Mouse (Mus musculus): ENCODE results near the gene Casc3. TPM values are rescaled to one million over a fixed set of nuclear protein-coding genes. Genes with fewer than 3 reads are reported as not detected.
"Not testable (repeated sequence)": the region's sequence is repeated elsewhere in the genome, so short reads cannot be mapped to it uniquely, and the experiment has no call there.

Gene Casc3
- polyA plus RNA-seq, 1 experiment from 2014 or later: 59.9 TPM

GRCm38 (mm10) chr11:98797909-98798308 is 6.8 kb upstream of the Casc3 start:
- no peak overlapping the region for H3K9ac ChIP-seq (ENCODE audit: low read length)
- H3K4me3 ChIP-seq (ENCODE audit: low read depth, low read length): peak overlapping the region; percentile 100
- ATAC-seq (replicated peaks; ENCODE audit: low FRiP score) (no peak), DNase-seq (ENCODE audit: low spot score) (no peak)
- 53% methylated on average over 4 of the region's 4 CpGs for WGBS
- H3K4me2 ChIP-seq (ENCODE audit: low read depth, low read length, severe bottlenecking): peak overlapping the region; percentile 90
- no peaks in the 10 kb centered on the region for H3K9me3 ChIP-seq (ENCODE audit: control insufficient read depth, low read length)
- peaks cover 11% of the 10 kb centered on the region for H3K4me1 ChIP-seq (replicated peaks; ENCODE audit: control insufficient read depth, insufficient read depth, low read length)
- peaks cover 5% of the 10 kb centered on the region; the same call in 1 of the 2 replicates for H3K36me3 ChIP-seq (ENCODE audit: control insufficient read depth, insufficient read depth, low read length)
- no peaks in the 10 kb centered on the region for H3K27me3 ChIP-seq (ENCODE audit: control insufficient read depth, insufficient read depth, low read length)
- no peak overlapping the region for H3K27ac ChIP-seq (ENCODE audit: low read depth, low read length)

GRCm38 (mm10) chr11:98808417-98808816 is 3.7 kb downstream of the Casc3 start:
- H3K36me3 ChIP-seq (ENCODE audit: control insufficient read depth, insufficient read depth, low read length): peaks cover 8% of the 10 kb centered on the region
- H3K27me3 ChIP-seq (ENCODE audit: control insufficient read depth, insufficient read depth, low read length): no peaks in the 10 kb centered on the region
- peaks cover 3% of the 10 kb centered on the region; the same call in 1 of the 2 replicates for H3K4me1 ChIP-seq (replicated peaks; ENCODE audit: control insufficient read depth, insufficient read depth, low read length)
- no peak overlapping the region for H3K27ac ChIP-seq (ENCODE audit: low read depth, low read length)
- no peaks in the 10 kb centered on the region for H3K9me3 ChIP-seq (ENCODE audit: control insufficient read depth, low read length)
- no peak for ATAC-seq (replicated peaks; ENCODE audit: low FRiP score)
- 74% methylated on average over 2 of the region's 2 CpGs for WGBS
- no peak overlapping the region for H3K4me3 ChIP-seq (ENCODE audit: low read depth, low read length)
- no peak overlapping the region for H3K4me2 ChIP-seq (ENCODE audit: low read depth, low read length, severe bottlenecking)
- no peak overlapping the region for H3K9ac ChIP-seq (ENCODE audit: low read length)
- no peak for DNase-seq (ENCODE audit: low spot score)

- Histone ChIP-seq H3K36me3 (ENCODE audit: control insufficient read depth, insufficient read depth, low read length) (peaks cover 5% of the 10 kb centered on the region), H3K9ac (ENCODE audit: low read length) (peak overlapping the region; percentile 93), H3K4me2 (ENCODE audit: low read depth, low read length, severe bottlenecking) (peak overlapping the region; percentile 78), H3K4me3 (ENCODE audit: low read depth, low read length) (peak overlapping the region; percentile 90), H3K9me3 (ENCODE audit: control insufficient read depth, low read length) (no peaks in the 10 kb centered on the region), H3K27ac (ENCODE audit: low read depth, low read length) (peak overlapping the region; percentile 95), H3K4me1 (replicated peaks; ENCODE audit: control insufficient read depth, insufficient read depth, low read length) (peaks cover 3% of the 10 kb centered on the region; the same call in 1 of the 2 replicates), H3K27me3 (ENCODE audit: control insufficient read depth, insufficient read depth, low read length) (no peaks in the 10 kb centered on the region)
- DNase-seq (ENCODE audit: low spot score) (peak; percentile 99), ATAC-seq (replicated peaks; ENCODE audit: low FRiP score) (peak; percentile 99)
- under 1% methylated on average over 80 of the region's 84 CpGs for WGBS
Observed at GRCm38 (mm10) chr11:98809457-98810290, 5.0 kb downstream of the Casc3 start.

GRCm38 (mm10) chr11:98810686-98811085 is 6.0 kb downstream of the Casc3 start:
- H3K4me2 ChIP-seq (ENCODE audit: low read depth, low read length, severe bottlenecking): peak overlapping the region; percentile 78
- H3K4me1 ChIP-seq (replicated peaks; ENCODE audit: control insufficient read depth, insufficient read depth, low read length): peaks cover 3% of the 10 kb centered on the region; the same call in 1 of the 2 replicates
- ATAC-seq (replicated peaks; ENCODE audit: low FRiP score) (no peak), DNase-seq (ENCODE audit: low spot score) (no peak)
- no peak overlapping the region for H3K27ac ChIP-seq (ENCODE audit: low read depth, low read length)
- WGBS: 85% methylated on average over 7 of the region's 7 CpGs
- peak overlapping the region; percentile 93; the same call in 1 of the 2 replicates for H3K9ac ChIP-seq (ENCODE audit: low read length)
- H3K4me3 ChIP-seq (ENCODE audit: low read depth, low read length): peak overlapping the region; percentile 90
- no peaks in the 10 kb centered on the region for H3K27me3 ChIP-seq (ENCODE audit: control insufficient read depth, insufficient read depth, low read length)
- peaks cover 5% of the 10 kb centered on the region for H3K36me3 ChIP-seq (ENCODE audit: control insufficient read depth, insufficient read depth, low read length)
- no peaks in the 10 kb centered on the region for H3K9me3 ChIP-seq (ENCODE audit: control insufficient read depth, low read length)

- WGBS: 96% methylated on average over 1 of the region's 1 CpGs
- no peak overlapping the region for H3K4me3 ChIP-seq (ENCODE audit: low read depth, low read length)
- H3K27ac ChIP-seq (ENCODE audit: low read depth, low read length): no peak overlapping the region
- H3K4me2 ChIP-seq (ENCODE audit: low read depth, low read length, severe bottlenecking): no peak overlapping the region
- no peak overlapping the region for H3K9ac ChIP-seq (ENCODE audit: low read length)
- no peaks in the 10 kb centered on the region for H3K9me3 ChIP-seq (ENCODE audit: control insufficient read depth, low read length)
- peaks cover 23% of the 10 kb centered on the region for H3K36me3 ChIP-seq (ENCODE audit: control insufficient read depth, insufficient read depth, low read length)
- H3K27me3 ChIP-seq (ENCODE audit: control insufficient read depth, insufficient read depth, low read length): no peaks in the 10 kb centered on the region
- ATAC-seq (replicated peaks; ENCODE audit: low FRiP score) (no peak), DNase-seq (ENCODE audit: low spot score) (no peak)
- no peaks in the 10 kb centered on the region for H3K4me1 ChIP-seq (replicated peaks; ENCODE audit: control insufficient read depth, insufficient read depth, low read length)
Observed at GRCm38 (mm10) chr11:98816706-98817239, 12.1 kb downstream of the Casc3 start.

- Histone ChIP-seq H3K4me2 (ENCODE audit: low read depth, low read length, severe bottlenecking) (no peak overlapping the region), H3K4me3 (ENCODE audit: low read depth, low read length) (no peak overlapping the region), H3K9me3 (ENCODE audit: control insufficient read depth, low read length) (no peaks in the 10 kb centered on the region), H3K4me1 (replicated peaks; ENCODE audit: control insufficient read depth, insufficient read depth, low read length) (no peaks in the 10 kb centered on the region), H3K27ac (ENCODE audit: low read depth, low read length) (no peak overlapping the region), H3K27me3 (ENCODE audit: control insufficient read depth, insufficient read depth, low read length) (no peaks in the 10 kb centered on the region), H3K36me3 (ENCODE audit: control insufficient read depth, insufficient read depth, low read length) (peaks cover 38% of the 10 kb centered on the region), H3K9ac (ENCODE audit: low read length) (no peak overlapping the region)
- DNase-seq (ENCODE audit: low spot score) (no peak), ATAC-seq (replicated peaks; ENCODE audit: low FRiP score) (no peak)
- WGBS: 95% methylated on average over 5 of the region's 5 CpGs
Observed at GRCm38 (mm10) chr11:98820968-98821367, 16.3 kb downstream of the Casc3 start.

- H3K4me1 ChIP-seq (replicated peaks; ENCODE audit: control insufficient read depth, insufficient read depth, low read length); H3K27ac ChIP-seq (ENCODE audit: low read depth, low read length); H3K4me3 ChIP-seq (ENCODE audit: low read depth, low read length); H3K4me2 ChIP-seq (ENCODE audit: low read depth, low read length, severe bottlenecking); H3K9me3 ChIP-seq (ENCODE audit: control insufficient read depth, low read length); H3K9ac ChIP-seq (ENCODE audit: low read length); ATAC-seq (replicated peaks; ENCODE audit: low FRiP score); DNase-seq (ENCODE audit: low spot score); H3K27me3 ChIP-seq (ENCODE audit: control insufficient read depth, insufficient read depth, low read length): not testable (repeated sequence)
- peaks cover 44% of the 10 kb centered on the region for H3K36me3 ChIP-seq (ENCODE audit: control insufficient read depth, insufficient read depth, low read length)
- WGBS: 90% methylated on average over 2 of the region's 2 CpGs
Observed at GRCm38 (mm10) chr11:98826071-98826470, 21.4 kb downstream of the Casc3 start.

- Histone ChIP-seq H3K27ac (ENCODE audit: low read depth, low read length) (no peak overlapping the region), H3K27me3 (ENCODE audit: control insufficient read depth, insufficient read depth, low read length) (no peaks in the 10 kb centered on the region), H3K4me2 (ENCODE audit: low read depth, low read length, severe bottlenecking) (no peak overlapping the region), H3K4me3 (ENCODE audit: low read depth, low read length) (no peak overlapping the region), H3K36me3 (ENCODE audit: control insufficient read depth, insufficient read depth, low read length) (peaks cover 38% of the 10 kb centered on the region), H3K9me3 (ENCODE audit: control insufficient read depth, low read length) (no peaks in the 10 kb centered on the region), H3K9ac (ENCODE audit: low read length) (no peak overlapping the region), H3K4me1 (replicated peaks; ENCODE audit: control insufficient read depth, insufficient read depth, low read length) (no peaks in the 10 kb centered on the region)
- ATAC-seq (replicated peaks; ENCODE audit: low FRiP score) (no peak), DNase-seq (ENCODE audit: low spot score) (no peak)
- 87% methylated on average over 2 of the region's 2 CpGs for WGBS
Observed at GRCm38 (mm10) chr11:98827877-98828276, 23.2 kb downstream of the Casc3 start.

Data from forebrain, embryonic 11.5 days (tissue).